Mouse (Mus musculus) large intestine, adult 2 months (tissue): ENCODE results near the gene Cxadr. TPM values are rescaled to one million over a fixed set of nuclear protein-coding genes. Genes with fewer than 3 reads are reported as not detected.

ENCODE experiments used
- DNase-seq: peaks from one replicate; pipeline ENCODE4 v3.0.0-alpha.2; 2012; ENCODE audit warnings: low read depth, low spot score
- WGBS: fragments of 180-500 bp; shearing (Covaris S2); methylation state at CpG from one replicate; pipeline ENCODE4 v1.1.7; 2018; 5-methylcytosine and 5-hydroxymethylcytosine counted together
- polyA plus RNA-seq: library from polyadenylated mRNA; depleted of rRNA; stranded (reverse); fragments of >200 nt; gene quantifications from 2 replicates; pipeline ENCODE4 v1.2.3, GENCODE M21; 2012; rRNA removed

Cxadr gene
- polyA plus RNA-seq, 1 experiment: 36.0 TPM

- WGBS: 83% methylated on average over 6 of the region's 6 CpGs
- no peak for DNase-seq
Measured at GRCm38 (mm10) chr16:78407855-78408254, 106.6 kb downstream of the Cxadr start.

Other genes starting within 250 kb of the Cxadr start
- gene Btg3, start 75.7 kb downstream of the Cxadr start, polyA plus RNA-seq: 1.5 and 2.3 TPM in 2 replicates